Mouse (Mus musculus) small intestine, adult 2 months (tissue): ENCODE measurements at regions not wholly inside any gene's neighbourhood (a gene's known extent, or its start where the extent isn't known, plus 50 kb on each side); places are given as distances from the start of the nearest gene placed in this dataset.

Experiments
- H3K27ac ChIP-seq: fragments of 200-500 bp; 2 replicates; pipeline ENCODE4 v1.5.1; 2012; ENCODE audit warnings: low read depth, low read length, control low read depth, inconsistent platforms; ENCODE audit not compliant: insufficient read depth
- H3K27me3 ChIP-seq: fragments of 200-500 bp; 2 replicates; pipeline ENCODE4 v1.6.1; 2012; ENCODE audit warnings: mild to moderate bottlenecking, moderate library complexity, low read length, inconsistent platforms; ENCODE audit not compliant: control insufficient read depth, insufficient read depth
- H3K36me3 ChIP-seq: fragments of 200-500 bp; 2 replicates; pipeline ENCODE4 v1.6.1; 2012; ENCODE audit warnings: mild to moderate bottlenecking, low read length, control low read depth, inconsistent platforms; ENCODE audit not compliant: control insufficient read depth, insufficient read depth
- H3K4me1 ChIP-seq: fragments of 200-500 bp; 2 replicates; pipeline ENCODE4 v1.6.1; 2012; ENCODE audit warnings: low read length, inconsistent platforms, mixed read lengths; ENCODE audit not compliant: control insufficient read depth, insufficient read depth, insufficient read length
- H3K4me3 ChIP-seq: fragments of 200-500 bp; 2 replicates; pipeline ENCODE4 v1.5.1; 2012; ENCODE audit warnings: low read depth, mild to moderate bottlenecking, control low read depth, inconsistent platforms, low read length, moderate library complexity
- CTCF ChIP-seq: fragments of 200-500 bp; IDR thresholded peaks from 2 replicates; pipeline ENCODE4 v1.5.1; 2012; ENCODE audit warnings: low read depth, mild to moderate bottlenecking, control low read depth, inconsistent platforms, low read length, moderate library complexity, mixed read lengths; ENCODE audit not compliant: insufficient replicate concordance, insufficient read length; ENCODE audit errors: extremely low read depth
- POLR2A ChIP-seq: fragments of 200-500 bp; IDR thresholded peaks from 2 replicates; pipeline ENCODE4 v1.6.1; 2012; ENCODE audit warnings: low read depth, mild to moderate bottlenecking, control low read depth, inconsistent platforms, low read length, moderate library complexity
- WGBS: fragments of 180-500 bp; shearing (Covaris S2); methylation state at CpG from one replicate; pipeline ENCODE4 v1.1.7; 2018; 5-methylcytosine and 5-hydroxymethylcytosine counted together

DNA sequence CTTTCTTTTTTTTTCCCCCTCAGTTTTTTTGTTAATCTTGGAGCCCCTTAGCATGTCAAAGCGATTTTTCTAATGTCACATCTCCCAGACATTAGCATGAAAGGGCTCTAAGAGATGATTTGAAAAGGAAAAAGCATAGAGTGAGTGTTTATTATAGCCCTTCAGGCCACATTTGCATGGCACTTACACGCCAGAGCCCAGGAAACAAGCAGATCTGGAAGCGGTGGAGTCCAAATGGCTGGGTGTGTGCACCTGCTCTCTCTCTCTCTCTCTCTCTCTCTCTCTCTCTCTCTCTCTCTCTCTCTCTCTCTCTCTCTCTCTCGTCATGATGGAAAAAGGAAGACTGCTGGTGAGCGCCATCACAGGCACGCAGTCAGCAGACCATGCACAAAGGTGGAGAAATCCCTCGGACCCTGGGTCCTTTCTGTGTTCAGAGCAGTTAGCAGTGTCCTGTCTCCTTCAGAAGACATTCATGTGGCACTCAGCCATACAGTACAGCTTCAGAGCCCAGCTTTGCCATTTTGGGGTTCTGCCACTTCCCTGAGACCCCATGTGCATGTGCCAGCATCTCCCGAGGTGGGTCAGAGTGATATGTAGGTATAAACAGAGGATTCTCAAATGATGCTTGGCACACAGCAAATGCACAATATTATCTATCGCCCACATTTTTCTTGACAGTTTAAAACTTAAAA, 73.2 kb upstream of the Nkd1 start:
- TF ChIP-seq POLR2A, result no peak
- TF ChIP-seq CTCF, result no peak
- WGBS, result 74% methylated on average over 9 of the region's 9 CpGs
- H3K27me3 ChIP-seq, result peaks cover 4% of the 10 kb centered on the region; the same call in 1 of the 2 replicates
- no peak overlapping the region for H3K27ac ChIP-seq
- no peak overlapping the region for H3K4me3 ChIP-seq
- peaks cover 8% of the 10 kb centered on the region; the same call in 1 of the 2 replicates for H3K4me1 ChIP-seq
- H3K36me3 ChIP-seq, result no peaks in the 10 kb centered on the region

DNA sequence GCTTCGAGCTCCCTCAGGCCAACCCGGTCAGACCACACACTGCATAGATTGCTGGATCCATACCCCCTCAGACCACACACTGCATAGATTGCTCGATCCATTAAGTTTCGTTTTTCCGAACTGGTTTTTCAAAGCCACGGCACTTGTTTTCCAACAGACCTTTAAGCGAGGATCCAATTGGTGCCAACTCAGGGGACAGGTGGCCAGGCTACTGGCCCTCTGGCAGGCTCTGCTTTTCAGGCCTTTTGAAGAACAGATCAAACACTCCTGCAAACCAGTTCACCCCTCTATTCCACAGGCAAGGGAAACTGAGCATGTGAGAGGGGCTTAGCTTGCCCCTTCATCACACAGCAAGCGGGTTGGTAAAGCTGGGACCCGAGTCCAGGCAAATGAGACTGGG, 72.2 kb upstream of the Nkd1 start:
- Histone ChIP-seq H3K4me1 (peaks cover 10% of the 10 kb centered on the region; the same call in 1 of the 2 replicates), H3K36me3 (no peaks in the 10 kb centered on the region), H3K27me3 (peaks cover 8% of the 10 kb centered on the region; the same call in 1 of the 2 replicates), H3K27ac (no peak overlapping the region), H3K4me3 (no peak overlapping the region)
- WGBS, result 91% methylated on average over 9 of the region's 9 CpGs
- TF ChIP-seq POLR2A (no peak), CTCF (no peak)

DNA sequence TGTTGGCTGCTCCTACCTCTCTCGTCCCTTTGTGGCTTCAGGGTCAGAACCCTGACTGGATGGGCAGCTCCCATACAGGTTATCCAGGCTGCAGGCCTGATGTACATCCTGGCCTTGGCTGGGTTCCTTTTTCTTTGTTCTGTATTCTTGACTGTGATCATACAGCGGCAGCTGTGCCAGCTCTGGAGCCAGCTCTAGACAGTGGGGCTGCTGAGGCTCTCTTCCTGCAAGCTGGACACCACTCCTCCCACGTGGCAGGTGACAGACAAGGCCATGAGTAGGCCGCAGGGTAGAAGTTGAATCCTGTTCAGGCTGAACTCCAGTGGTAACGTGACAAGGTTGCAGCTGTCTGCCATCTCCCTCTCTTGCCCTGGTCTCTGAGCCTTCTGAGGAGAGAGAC, 71.6 kb upstream of the Nkd1 start:
- H3K27me3 ChIP-seq, result peaks cover 12% of the 10 kb centered on the region; the same call in 1 of the 2 replicates
- 75% methylated on average over 5 of the region's 5 CpGs for WGBS

DNA sequence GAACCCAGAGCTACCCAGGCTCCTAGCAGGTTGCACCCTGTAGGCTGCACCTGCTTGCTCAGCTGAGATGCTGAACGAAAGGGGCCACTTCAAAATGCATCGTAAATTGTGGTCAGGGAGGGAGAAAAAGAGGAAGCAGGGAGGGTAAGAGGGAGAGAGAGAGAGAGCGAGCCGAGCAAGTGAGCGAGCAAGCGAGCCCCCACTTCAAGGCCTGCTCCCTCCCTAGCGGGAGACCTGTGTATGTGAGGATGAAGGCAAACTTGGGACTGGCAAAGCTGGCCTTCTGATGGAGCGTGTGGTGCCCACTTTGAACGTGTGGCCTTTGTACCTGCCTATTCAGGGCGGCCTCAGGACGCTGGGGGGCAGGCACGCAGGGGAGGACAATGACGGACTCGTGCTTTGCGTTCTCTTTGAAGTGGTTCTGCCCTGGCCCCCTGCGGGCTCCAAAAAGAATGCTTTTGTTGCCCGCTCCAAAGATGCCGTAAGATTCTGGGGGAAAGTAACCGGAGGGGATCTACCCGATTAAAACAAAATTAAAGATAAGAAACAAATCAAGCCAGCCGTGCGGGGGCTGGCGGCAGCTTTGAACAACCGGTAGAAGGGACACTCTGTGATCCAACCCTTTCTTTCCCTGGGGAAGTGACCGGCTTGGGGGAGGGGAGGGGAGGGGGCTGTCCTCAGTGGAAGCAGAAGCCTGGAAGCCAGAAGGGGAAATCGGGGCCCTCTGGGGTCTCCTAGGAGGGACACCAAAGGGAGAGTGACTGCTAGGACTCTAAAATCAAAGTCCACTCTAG, 70.1 kb upstream of the Nkd1 start:
- Histone ChIP-seq H3K4me3 (no peak overlapping the region), H3K27me3 (peaks cover 25% of the 10 kb centered on the region)

More for the DNA sequence above, 71.6 kb upstream of the Nkd1 start:
- no peak overlapping the region for H3K4me3 ChIP-seq
- peaks cover 9% of the 10 kb centered on the region for H3K4me1 ChIP-seq
- H3K27ac ChIP-seq, result no peak overlapping the region
- no peaks in the 10 kb centered on the region for H3K36me3 ChIP-seq
- TF ChIP-seq CTCF, result no peak
- TF ChIP-seq POLR2A, result no peak

DNA sequence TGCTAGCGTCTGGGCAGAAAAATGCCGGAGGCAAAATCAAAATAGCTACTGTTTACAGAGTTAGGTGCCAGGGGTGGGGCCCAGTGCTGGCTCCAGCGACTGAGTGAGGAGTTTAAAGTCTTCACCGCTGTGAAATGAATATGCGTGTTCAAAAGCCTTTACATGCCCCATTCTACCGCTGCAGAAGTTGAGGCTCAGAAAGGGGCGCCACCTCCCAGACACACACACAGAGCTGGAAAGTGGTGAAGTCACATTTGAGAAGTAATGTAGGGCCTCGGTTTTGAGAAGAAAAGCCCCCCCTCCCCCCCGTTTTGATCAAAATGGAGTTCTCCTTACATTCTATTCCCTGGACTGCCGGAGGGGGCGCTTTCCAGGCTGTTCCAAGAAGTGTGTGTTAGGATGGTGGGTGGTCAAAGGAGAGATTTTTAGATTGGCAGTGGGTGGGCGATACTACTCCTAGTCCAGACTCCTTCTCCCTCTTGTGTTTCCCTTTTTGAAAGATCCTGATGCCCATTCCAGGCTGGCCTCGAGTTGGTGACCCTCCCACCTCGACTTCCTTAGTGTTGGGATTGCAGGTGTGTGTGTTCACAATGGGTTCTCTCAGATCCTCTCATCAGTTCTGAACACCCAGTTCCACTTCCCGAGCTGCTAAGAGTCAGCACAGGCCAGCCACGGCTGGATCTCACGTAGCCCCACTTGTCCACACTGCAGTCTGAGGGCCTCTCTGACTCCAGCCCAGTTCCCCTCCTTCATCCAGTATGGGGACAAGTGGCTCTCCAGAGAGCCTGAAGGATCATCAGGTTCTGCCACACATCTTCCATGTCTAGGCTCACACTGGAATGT, 69.3 kb upstream of the Nkd1 start:
- H3K36me3 ChIP-seq, result no peaks in the 10 kb centered on the region
- no peak overlapping the region for H3K27ac ChIP-seq
- peaks cover 9% of the 10 kb centered on the region for H3K4me1 ChIP-seq
- peaks cover 25% of the 10 kb centered on the region for H3K27me3 ChIP-seq
- WGBS, result 24% methylated on average over 17 of the region's 17 CpGs
- TF ChIP-seq CTCF (no peak), POLR2A (no peak)
- no peak overlapping the region for H3K4me3 ChIP-seq

More for the DNA sequence above, 70.1 kb upstream of the Nkd1 start:
- H3K36me3 ChIP-seq, result no peaks in the 10 kb centered on the region
- no peak overlapping the region for H3K27ac ChIP-seq
- TF ChIP-seq POLR2A, result no peak
- no peak for TF ChIP-seq CTCF
- H3K4me1 ChIP-seq, result peaks cover 9% of the 10 kb centered on the region
- WGBS, result 14% methylated on average over 26 of the region's 26 CpGs

DNA sequence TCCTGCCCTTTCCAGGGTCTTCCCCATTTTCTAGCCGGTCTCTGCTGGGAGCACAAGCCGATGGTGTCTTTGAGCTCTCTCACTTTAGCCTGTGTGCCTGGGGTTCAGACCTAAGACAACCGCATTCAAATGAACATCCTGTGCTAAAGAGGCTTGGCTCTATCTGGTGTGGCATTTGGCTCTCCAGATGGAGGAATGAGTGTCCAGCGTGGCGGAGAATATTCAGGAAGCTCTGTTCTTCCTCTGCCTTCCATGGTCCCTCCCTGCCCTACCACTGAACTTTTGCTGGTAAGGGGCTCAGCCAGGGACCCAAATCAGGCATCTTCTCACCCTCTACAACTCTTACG, 68.7 kb upstream of the Nkd1 start:
- Histone ChIP-seq H3K36me3 (no peaks in the 10 kb centered on the region), H3K27ac (no peak overlapping the region), H3K4me3 (no peak overlapping the region), H3K4me1 (peaks cover 5% of the 10 kb centered on the region), H3K27me3 (peaks cover 25% of the 10 kb centered on the region)
- TF ChIP-seq CTCF (no peak), POLR2A (no peak)
- WGBS, result 80% methylated on average over 6 of the region's 6 CpGs
